Mouse (Mus musculus) kidney, postnatal 36 days (tissue): ENCODE results near the gene Eps8.

Experiments
- DNase-seq, 2 experiments: peaks; one replicate each; pipeline ENCODE4 v3.0.0; 2021 to 2022; ENCODE audit warnings: mixed read lengths in 2 of 2

Gene Eps8

DNA sequence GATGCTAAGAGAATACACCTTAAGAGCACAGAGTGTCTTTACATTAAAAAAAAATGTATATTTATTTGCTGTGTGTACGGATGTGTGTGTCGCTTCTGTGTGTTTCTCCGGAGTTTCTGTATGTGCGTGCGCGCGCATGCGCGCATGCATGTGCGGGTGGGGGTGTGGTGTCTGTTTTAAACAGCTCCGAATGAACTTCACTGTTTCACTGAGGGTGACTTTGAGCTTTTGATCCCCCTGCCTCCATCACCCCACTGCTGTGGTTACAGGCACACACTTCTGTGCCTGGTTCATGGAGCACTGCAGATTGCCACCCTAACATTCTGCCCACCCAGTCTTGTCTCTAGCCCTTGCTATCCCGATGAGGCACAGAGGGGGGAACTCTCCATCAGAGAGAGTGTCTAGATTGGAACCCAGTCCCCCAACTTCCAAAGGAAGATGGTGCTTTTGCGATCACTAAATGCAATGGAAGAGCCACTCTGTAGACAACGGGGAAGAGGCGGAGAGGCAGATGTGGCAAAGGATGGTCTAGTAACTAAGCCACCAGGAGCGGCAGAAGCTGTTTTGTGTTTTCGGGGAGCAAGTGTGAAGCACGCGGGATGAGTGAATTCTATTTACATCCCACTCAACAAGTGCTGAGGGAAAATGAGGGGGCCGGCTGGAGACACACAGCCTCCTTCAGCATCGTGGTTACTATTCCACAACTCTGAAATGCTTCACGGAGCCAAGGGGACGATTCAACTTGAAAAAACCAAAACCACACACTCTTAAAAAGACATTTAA lies 7.1 kb upstream of the Eps8 start:
- no peak for DNase-seq

- peak; percentile 16 to 57 for DNase-seq
Observed at GRCm38 (mm10) chr6:137658426-137659088, 3.9 kb upstream of the Eps8 start.

DNA sequence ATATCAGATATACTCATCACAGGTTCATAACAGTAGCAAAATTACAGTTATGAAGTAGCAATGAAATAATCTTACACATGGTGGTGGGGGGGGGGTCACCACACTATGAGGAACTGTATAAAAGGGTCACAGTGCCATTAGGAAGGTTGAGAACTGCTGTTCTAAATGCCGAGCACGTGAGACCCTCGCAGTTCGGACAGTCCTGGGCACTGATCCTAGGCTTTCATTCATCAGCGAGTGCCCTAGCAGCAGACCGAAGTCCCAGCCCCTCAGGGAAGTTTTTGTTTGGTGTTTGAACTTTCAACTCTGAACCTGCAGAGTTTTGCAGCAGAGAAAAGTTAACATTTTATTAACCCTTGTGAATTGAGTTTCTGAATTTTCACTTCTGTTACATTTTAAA lies 2.5 kb upstream of the Eps8 start:
- peak; percentile 6 to 23 for DNase-seq

- DNase-seq: no peak
Observed at GRCm38 (mm10) chr6:137649528-137649927, 5.1 kb downstream of the Eps8 start.

- peak; percentile 77 to 91 for DNase-seq
Observed at GRCm38 (mm10) chr6:137649068-137649480, 5.6 kb downstream of the Eps8 start.

DNA sequence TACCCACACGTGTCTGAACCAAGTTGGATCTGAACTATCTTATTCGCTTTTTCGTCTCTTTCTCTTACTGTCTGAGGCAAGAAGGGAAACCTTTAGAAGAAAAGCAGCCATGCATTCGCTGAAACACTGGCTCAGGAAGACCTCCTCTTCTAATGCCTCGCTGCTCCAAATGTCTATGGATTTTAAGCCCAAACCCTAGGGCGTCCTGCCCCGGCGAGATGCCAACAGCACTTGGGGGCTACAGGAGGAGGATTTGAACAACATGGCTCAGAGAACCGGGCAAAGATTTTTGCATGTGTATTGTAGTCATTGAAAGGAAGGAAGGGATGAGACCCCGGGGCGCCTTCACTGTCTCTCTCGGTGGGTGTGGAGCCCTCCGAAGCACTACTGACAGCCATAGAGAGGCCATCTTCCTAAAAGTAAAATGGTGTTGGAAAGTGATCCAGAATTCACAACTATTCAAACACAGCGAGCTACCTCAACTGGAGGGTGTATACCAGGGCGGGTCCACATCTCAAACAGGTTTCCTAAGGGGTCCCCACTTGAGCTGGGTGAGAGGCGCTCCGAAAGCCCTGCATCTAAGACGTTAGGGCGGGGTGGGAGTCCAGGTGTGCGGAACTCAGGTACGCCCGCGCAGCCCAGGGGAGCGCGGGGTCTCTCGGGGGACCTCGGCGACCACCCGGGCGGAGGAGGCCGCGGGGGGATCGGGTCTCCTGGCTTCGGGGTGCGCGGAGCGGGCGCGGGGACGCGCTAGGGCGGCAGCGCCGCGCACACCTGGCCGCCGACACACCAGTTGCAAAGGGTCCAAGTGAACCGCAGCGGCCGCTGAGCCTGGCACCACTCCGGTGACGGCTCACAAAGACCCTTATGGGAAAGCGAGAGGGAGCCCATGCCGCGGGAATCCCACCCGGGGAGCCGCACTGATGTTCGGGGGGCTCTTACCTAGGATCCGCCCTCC lies 6.3 kb downstream of the Eps8 start:
- peak in 1 of 2 experiments; percentile 42 for DNase-seq

GRCm38 (mm10) chr6:137647646-137648045 lies 7.0 kb downstream of the Eps8 start:
- no peak for DNase-seq

DNA sequence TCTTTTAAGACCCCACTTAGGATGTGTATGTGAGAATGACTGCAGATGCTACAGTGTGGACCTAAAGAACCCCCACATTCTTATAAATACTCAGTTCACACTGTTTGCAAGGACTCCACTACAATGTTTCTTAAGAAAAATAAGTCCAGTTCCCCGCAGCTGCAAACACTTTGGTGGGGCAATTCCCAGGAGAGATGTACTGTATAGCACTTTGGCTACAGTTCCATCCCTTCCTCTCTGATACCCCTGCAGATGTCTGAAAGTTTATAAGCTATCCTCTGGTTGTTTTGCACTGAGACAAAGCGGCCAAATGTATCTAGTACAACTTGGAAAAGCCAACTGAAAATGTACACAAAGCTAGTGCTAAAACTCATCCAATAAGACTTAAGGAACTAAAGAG lies 8.0 kb downstream of the Eps8 start:
- no peak for DNase-seq

- DNase-seq: peak in 1 of 2 experiments; percentile 5
Observed at GRCm38 (mm10) chr6:137644893-137645292, 9.8 kb downstream of the Eps8 start.

GRCm38 (mm10) chr6:137643814-137644213 lies 10.9 kb downstream of the Eps8 start:
- DNase-seq: no peak

- no peak for DNase-seq
Observed at GRCm38 (mm10) chr6:137641642-137642041, 13.0 kb downstream of the Eps8 start.

- no peak for DNase-seq
Observed at GRCm38 (mm10) chr6:137638834-137639567, 15.7 kb downstream of the Eps8 start.

DNA sequence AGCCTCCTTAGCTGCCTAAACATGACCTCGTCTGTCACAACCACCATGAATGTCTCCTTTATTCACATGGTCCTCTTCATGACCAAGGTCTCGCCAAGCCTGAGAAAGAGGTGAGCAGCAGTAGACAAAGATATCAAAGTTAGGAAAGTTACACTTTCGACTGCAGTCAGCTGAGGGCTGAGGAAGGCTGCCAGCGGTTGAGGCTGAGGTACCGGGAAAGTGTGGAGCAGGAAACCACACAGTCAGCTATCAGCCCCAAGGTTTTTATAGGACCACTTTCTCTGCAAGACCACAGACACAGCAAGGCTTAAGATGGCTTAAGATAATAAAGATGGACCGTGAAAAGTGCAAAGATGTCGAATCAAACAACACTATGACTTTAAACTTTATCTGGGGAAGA lies 17.2 kb downstream of the Eps8 start:
- DNase-seq: no peak

DNA sequence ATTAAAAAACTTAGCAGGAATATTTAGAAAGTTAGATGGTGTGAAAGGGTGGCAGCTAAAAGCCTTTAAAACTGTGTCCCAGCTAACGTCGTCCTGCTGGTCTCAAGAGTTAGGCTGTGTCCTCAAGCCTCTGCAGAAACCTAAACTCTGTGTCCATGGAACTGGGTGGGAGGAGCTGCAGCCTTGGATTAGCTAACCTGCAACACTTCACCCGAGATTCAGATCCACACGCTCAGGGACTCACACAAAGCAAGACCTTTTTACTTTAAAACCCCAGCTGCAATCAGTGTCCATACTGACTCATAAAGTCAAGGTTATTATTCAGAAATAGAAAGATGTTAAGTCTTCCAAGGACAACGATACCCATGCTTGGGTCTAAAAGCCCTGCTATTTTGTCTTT lies 18.5 kb downstream of the Eps8 start:
- DNase-seq: no peak

DNA sequence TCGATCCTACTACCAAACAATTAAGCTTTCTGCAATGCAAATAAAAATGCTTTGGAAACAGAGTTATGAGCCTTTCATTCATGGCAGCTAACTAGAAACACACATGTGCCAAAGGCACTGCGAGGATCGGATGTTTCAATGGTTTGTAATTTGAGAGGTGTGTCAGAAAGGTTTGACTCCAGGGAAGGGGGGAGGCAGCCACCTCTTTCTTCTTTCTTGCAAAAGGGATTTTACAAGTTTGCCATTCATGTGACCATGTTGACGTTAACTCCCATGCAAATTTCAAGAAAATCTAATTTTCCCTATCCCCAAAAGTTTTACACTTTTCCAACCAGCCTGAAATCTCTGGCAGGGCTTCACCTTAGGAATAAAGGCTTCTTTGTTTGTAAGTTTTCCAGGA lies 21.1 kb downstream of the Eps8 start:
- DNase-seq: no peak

DNA sequence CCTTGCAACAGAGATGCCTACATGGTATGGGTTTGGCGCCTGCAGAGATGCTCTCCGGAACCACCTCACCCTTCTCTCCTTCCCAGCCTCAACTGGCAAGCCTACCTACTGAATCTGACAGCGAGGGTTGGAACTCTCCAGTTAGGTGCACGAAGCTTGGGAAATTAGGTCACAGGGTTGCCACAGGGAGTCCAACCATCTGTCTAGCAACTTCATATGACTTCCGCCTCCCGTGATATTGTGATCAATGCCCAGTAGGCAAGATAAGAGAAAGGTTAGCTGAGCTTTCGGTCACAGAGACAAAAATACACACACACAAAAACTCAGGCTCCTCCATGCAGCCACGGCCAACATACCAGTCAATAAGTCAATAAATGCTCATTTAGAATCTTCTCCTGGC lies 21.6 kb downstream of the Eps8 start:
- no peak for DNase-seq

- no peak for DNase-seq
Observed at GRCm38 (mm10) chr6:137630387-137630786, 24.3 kb downstream of the Eps8 start.

DNA sequence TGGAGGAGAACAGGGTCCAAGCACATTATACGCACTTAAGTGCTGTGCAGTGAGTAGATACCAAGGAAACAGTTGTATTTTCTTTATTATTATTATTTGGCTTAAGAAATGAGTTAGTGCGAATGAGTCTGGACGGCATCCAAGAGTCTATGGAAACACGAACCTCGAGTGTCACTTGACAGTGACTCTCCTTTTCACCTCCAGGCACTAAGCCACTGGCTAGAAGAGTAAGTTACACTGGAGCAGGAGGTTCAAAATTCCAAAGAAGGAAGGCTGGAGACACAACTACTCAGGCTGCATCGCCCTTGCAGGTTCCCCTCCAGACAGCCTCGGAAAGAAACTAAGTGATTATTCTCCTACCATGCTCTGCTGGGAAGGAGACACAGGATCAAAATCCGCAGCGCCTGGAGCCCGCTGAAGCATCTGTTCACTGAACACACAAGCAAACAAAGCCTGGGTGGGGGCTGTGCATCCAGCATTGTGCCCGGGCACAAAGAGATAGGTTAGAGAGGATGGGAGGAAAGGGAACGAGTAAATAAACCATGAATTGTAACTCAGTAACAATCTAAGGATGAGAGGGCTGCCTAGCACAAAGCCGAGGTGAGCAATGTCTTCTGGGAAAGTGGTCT lies 25.0 kb downstream of the Eps8 start:
- no peak for DNase-seq

DNA sequence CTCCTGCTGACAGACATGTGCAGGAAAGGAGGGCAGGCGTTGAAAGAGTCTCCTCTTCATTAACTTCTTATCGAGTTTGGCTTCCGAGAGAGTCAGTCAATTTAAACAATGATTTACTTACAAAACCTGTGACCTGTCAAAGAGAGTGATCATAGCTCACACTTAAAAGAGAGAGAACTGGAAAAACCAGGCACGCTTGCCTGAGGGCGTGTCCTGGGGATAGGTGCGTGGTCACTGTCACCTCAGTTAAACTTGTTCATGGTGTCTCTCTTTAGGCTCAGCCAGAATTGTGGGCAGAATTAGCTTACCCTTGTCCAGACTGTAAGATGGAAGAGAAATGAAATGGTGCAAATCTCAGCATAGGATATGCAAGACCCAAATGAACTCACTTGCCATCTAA lies 26.0 kb downstream of the Eps8 start:
- DNase-seq: no peak

GRCm38 (mm10) chr6:137621021-137621420 lies 33.7 kb downstream of the Eps8 start:
- DNase-seq: no peak

- DNase-seq: peak; percentile 37 to 54
Observed at GRCm38 (mm10) chr6:137613903-137614302, 40.8 kb downstream of the Eps8 start.

GRCm38 (mm10) chr6:137612071-137612547 lies 42.6 kb downstream of the Eps8 start:
- DNase-seq: peak; percentile 48 to 56
